Mouse (Mus musculus) cerebellum, adult 8-10 months (tissue): Measurements from ENCODE around the gene Nudcd3.

ENCODE experiments used
- DNase-seq: peaks from one replicate; pipeline ENCODE4 v3.0.0; 2022

The Nudcd3 gene

GRCm38 (mm10) chr11:6200087-6200569 is at the start of gene Nudcd3:
Gene Nudcd3 (minus strand): TSS chr11:6200415.
- peak; percentile 90 for DNase-seq

DNA sequence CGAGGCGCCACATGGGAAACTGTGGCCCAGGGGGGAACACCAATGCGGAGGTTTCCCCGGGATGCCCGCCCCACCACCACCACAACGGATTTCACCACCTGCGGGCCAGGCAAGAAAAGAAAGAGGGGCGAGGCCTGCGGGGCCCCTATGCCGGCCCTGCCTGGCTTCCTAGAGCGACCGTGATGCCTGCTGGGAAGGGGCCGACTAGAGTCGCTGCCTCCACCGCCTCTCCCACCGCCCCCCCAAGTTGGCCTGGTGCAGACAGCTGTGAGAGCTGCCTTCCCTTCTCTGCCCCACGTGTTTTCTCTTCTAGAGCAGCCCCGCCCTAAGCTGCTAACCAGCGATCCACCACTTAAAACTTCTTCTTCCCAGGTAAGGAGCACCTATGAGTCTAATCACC is 44.5 kb upstream of the Nudcd3 start:
- no peak for DNase-seq

GRCm38 (mm10) chr11:6233025-6233424 is 32.8 kb upstream of the Nudcd3 start:
- no peak for DNase-seq

- DNase-seq = no peak
Observed at GRCm38 (mm10) chr11:6230012-6230411, 29.8 kb upstream of the Nudcd3 start, which contains the start of gene Npc1l1. Gene Npc1l1 (minus strand): TSS chr11:6230143.

- DNase-seq = no peak
Observed at GRCm38 (mm10) chr11:6224541-6225229, 24.5 kb upstream of the Nudcd3 start.

GRCm38 (mm10) chr11:6222187-6222586 is 22.0 kb upstream of the Nudcd3 start:
- DNase-seq = no peak

- DNase-seq = no peak
Observed at GRCm38 (mm10) chr11:6219967-6220366, 19.8 kb upstream of the Nudcd3 start.

- DNase-seq = no peak
Observed at GRCm38 (mm10) chr11:6218189-6218896, 18.1 kb upstream of the Nudcd3 start.

- no peak for DNase-seq
Observed at GRCm38 (mm10) chr11:6216834-6217233, 16.6 kb upstream of the Nudcd3 start.

- DNase-seq = no peak
Observed at GRCm38 (mm10) chr11:6208158-6208557, 7.9 kb upstream of the Nudcd3 start.

DNA sequence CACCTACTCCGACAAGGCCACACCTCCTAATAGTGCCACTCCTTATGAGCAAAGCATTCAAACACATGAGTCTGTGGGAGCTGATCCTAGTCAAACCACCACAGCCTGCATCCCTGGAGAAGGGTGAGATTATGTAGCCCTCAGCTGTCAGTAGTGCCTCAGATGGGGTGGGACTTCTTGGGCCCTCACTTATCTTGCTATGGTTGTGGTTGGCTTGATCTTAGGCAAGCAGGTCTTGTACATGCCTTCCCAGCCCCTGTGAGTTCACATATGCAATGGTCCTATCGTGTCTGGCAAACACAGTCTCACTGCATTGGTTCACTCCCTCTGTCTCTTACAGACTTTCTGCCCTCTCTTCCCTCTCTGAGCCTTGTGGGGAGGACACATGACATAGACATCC is 6.9 kb upstream of the Nudcd3 start:
- no peak for DNase-seq

DNA sequence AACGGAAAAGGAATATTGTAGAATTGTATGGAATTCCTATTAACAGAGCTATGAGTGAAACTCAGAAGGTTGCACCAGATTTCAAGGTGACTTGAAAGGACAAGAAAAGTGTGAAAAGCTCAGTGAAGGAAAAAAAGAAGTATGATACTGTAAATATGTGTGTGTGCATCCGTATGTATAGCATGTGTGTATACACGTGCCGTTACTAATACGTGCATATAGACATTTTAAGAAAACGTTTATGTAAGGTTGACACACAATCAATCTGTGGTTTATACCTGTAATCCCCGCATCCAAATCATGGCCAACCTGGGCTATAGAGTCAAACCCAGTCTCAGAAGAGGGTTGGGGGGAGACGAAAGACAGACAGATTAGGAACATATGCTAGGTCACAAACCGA is 355 bp upstream of the Nudcd3 start:
- DNase-seq = no peak

- DNase-seq = no peak
Observed at GRCm38 (mm10) chr11:6199410-6200086, 667 bp downstream of the Nudcd3 start, which contains the start of gene A730071L15Rik. Gene A730071L15Rik (plus strand): TSS chr11:6200029.

GRCm38 (mm10) chr11:6198449-6198848 is 1.8 kb downstream of the Nudcd3 start:
- no peak for DNase-seq

DNA sequence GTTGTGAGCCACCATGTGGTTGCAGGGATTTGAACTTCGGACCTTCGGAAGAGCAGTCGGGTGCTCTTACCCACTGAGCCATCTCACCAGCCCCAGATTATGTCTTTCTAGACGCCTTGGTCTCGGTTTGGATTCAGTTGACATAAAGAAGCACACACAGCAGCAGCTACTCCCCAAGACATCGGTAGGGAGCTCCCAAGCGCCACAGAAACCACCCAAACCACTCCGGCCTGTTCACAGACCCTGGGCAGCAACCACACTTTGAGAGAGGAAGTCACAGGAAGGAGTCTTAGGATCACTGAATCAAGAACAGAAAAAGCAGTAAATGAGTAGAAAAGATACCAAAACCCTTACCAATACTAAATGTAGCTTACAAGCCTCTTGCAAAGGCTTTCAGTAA is 3.4 kb downstream of the Nudcd3 start:
- no peak for DNase-seq

DNA sequence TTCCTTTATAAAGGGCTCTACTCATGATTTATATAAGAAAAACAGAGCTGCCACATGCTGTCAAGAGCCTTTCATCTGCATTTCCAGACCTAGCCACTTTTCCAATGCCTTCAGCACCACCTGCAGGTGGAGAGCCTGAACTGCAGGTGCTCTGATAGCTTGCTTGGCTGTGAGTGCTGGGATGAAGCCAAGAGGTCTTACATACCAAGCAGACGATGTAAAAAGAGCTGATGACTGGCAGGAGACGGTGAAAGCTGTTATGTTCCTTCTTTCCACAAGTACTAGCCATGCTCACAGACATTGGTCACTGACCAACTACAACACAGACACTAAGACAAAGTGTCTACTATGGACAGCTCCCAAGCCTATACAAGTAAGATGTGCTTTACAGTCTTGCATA is 12.3 kb downstream of the Nudcd3 start:
- DNase-seq = peak; percentile 97

- no peak for DNase-seq
Observed at GRCm38 (mm10) chr11:6187399-6187798, 12.8 kb downstream of the Nudcd3 start.

- DNase-seq = no peak
Observed at GRCm38 (mm10) chr11:6184202-6184935, 15.8 kb downstream of the Nudcd3 start.

- no peak for DNase-seq
Observed at GRCm38 (mm10) chr11:6183246-6183645, 17.0 kb downstream of the Nudcd3 start.

- DNase-seq = no peak
Observed at GRCm38 (mm10) chr11:6180811-6181399, 19.3 kb downstream of the Nudcd3 start.

- no peak for DNase-seq
Observed at GRCm38 (mm10) chr11:6179194-6179593, 21.0 kb downstream of the Nudcd3 start.

GRCm38 (mm10) chr11:6178673-6179166 is 21.5 kb downstream of the Nudcd3 start:
- DNase-seq = no peak
